Mouse (Mus musculus) kidney, postnatal 10 days (tissue): ENCODE results near the gene Smg9.

ENCODE experiments used
- DNase-seq: peaks from one replicate; pipeline ENCODE4 v3.0.0; 2021; ENCODE audit warnings: mixed read lengths

Gene Smg9

DNA sequence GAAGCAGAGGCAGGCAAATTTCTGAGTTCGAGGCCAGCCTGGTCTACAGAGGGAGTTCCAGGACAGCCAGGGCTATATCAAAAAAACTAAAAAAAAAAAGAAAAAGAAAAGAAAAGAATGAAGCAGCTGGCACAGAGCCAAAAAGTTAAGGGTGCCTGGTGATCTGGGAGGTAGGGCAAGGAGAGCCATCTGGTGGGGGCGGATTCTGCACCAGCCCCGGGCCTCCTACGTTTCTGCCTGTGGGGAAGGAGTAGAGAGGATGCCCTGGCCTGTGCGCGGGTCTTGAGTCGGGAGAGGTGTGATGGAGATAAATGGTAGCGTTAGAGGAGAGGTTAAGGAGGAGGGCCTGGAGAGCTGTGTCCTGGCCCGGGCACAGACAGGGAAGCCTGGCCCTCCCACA, 8.8 kb downstream of the Smg9 start:
- DNase-seq = no peak

DNA sequence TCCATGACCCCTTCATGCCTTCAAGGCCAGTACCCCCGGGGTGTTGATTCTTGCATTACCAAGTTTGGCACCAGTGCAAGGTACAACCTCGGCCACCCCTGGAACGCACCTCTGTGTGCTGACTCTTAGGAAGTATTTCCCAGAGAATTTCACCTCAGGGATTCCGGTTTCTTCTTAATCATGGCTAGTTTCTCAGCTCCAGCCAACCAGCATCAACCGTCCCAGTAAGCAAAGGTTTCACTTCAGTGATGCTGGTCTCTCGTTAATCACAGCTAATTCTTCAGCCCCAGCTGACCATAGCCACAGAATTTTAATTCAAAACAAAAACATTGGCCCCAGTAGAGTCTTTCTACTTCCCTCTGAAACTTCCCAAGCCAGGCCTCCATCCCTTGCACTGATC, 10.7 kb downstream of the Smg9 start:
- DNase-seq = no peak

DNA sequence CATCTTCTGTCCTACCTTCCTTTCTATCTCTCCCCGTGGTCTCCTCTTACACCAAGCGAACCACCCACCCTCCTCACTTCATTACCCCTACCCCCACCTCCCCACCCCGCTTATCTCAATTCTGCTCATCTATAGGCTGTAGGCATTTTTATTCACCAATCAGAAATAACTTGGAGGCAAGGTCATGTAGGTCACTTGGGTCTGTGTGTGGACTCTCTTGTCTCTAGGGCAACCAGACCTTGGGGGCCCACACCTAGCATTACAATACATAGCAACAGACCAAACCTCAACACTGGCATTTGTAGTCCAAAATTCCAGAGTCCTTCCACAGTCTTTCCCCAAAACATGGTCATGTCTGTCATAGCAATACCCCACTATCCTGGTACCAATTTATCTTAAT, 11.4 kb downstream of the Smg9 start:
- no peak for DNase-seq

DNA sequence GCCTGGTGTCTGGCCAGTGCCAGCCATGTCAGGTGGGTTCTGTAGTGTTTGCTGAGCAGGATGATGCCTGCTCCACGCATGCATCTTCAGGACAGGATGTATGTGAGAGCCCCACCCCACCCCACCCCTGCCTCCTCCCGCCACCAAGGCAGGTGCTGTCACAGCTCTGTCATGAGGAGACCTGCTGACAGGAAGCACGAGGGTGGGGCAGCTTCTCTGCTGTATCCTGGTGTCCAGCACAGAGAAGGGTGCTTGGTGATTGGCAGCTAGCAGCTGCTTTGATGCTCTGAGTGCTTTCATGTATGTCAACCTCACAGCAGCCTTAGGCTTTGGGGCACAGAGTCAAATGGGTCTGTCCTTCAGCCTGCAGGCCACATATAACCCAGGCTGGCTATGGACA, 14.2 kb downstream of the Smg9 start:
- DNase-seq = no peak

DNA sequence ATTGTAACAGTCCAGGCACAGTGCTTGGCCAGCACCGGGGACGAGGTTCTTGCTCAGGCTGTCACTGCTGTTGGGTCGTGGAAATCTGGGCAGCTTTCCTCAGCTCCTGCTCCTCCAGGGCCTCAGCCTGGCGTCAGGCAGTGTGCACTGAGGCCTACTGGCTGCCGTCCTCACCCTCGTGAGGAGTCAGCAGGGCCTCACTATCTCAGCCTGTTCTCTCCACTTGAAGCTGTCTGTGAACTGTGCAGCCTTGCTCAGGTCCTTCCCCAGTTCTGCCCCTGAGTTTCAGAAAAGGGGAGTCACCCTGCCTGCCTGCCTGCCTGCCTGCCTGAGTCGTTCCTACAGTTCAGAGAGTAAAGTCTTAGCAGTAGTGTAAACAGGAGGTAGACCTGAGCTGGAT, 15.8 kb downstream of the Smg9 start:
- DNase-seq = no peak

DNA sequence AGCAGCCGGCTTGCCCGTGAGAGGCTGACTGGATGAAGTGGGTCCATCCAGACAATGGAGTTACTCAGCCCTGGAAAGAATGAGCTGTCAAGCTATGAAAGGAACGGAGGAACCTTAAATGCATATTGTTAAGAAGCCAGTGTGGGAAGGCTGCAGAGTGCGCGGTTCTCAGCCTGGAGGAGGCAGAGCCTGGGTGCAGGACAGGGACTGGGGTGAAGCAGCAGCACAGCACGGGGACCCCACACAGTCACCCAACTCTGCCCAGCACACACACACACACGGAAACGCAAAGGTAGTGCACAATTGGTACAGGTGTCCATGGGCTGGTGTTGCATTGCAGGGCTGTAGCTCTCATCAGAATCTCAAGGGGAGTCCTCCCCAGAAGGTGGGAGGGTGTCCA, 20.2 kb downstream of the Smg9 start:
- no peak for DNase-seq

DNA sequence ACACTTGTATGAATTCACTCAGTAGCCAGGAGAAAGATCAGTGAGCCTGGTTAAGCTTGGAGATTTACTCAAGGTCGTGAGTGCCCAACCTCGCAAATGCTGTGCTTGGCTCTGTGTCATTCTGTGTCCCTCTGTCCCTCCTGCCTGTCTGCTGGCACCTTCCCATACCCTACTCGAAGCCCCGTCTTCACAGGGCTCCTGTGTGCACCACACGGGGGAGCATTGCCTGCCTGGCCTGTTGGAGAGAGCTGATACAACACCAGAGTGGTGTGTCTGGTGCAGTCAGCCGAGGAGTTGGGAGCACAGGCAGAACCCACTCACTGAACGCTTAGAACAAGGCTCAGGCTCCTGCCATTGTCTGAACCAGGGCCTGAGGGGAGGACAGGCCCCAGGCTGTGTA, 22.2 kb downstream of the Smg9 start:
- DNase-seq = no peak

DNA sequence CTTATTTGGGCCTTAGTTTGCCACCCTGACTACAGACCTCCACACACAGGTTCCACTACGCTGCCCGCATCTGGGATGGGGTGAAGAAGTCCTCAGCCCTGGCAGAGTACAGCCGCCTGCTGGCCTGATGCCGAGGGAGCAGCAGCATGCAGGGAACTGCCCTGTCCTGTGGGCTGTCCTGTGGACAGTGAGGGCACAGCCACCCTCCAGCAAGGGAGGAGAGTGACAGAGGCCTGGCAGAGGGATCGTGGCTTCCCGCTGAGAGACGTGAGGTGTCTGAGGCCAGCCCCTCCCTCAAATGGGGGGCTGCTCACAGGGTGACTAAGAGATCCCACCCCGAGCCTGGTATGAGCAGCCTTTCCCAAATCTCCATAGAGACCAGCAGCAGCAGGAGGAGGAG, 22.8 kb downstream of the Smg9 start:
- no peak for DNase-seq

DNA sequence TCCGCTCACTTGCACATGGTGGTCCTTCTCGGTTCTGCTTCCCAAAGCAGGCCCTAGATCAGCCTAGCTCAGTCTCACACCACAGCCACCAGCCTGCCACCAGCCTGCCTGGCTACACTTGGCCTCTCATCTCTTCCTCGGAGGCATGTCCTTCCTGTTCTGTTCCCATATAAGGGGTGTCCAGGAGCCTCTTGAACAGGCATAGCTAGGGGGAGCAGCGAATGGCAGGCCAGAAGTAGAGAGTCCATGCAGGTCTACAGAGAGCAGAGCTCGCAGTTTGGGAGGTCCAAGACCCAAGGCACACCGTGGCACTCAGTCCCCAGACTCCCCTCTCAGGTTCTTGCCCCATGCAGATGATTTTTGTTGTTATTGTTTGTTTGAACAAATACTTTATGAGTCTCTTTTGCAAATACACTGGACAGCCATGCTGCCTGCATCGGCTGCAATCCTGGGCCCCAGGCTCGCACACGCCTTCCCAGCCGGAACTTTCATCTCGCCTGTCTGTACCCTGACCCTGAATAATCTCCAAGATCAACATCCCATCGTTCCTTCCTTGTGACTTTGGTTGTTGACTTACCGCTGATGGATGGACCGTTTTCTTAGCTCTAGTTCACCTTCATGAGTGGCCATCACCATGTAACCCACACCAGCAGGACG, 23.8 kb downstream of the Smg9 start:
- no peak for DNase-seq

DNA sequence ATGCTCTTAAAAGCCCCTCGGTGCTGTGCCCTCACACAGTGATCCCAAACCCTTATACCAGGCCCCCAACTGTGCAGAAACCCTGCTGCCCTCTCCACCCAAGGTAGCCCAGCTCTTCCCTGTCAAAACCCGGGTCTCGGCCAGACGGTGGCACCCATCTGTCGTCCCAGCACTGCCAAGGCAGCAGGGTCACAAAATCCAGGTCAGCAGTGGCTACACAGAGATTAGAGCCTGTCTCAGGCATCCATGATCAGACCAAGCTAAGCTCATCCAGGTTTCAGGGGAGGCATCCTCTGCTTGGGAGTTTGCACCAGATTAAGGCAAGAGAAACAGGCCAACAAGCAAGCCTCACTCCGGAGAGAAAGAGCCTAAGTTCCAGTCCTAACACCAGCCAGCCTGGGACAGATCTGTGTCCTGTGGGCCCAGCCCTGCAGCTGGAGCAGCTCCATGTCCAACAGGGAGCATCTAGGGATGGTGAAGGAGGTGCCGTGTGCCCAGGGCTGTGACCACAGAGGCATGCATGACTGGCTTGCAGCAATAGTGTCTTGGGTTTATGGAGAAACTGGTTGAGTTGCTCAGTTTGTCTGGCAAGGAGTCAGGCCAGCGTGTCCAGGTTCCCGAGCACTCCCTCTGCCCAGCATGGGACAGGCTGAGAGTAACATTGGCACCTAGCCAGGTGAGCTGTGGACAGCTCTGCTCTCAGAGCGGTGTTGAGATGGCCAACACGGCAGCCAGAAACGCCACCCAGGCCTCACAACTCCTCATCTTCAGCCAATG, 24.7 kb downstream of the Smg9 start:
- DNase-seq = peak; percentile 58

DNA sequence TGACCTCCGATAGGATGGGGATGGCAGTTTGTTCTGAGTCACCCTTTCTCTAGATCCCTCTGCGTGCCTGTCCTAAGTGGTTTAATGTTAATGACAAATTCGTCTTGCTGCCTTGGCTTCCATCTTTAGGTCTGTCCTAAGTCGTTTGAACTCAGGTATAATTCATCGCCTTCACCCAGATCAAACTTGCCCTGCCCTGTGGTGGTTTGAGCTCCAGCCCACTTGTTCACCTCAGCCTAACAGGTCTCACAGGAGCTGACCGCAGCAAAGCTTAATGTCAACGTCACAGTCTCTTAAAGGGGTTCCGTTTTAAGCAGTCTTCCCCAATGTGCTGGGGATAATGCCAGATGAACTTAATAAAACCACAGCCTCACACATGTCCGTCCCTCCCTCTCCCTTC, 26.5 kb downstream of the Smg9 start:
- no peak for DNase-seq

DNA sequence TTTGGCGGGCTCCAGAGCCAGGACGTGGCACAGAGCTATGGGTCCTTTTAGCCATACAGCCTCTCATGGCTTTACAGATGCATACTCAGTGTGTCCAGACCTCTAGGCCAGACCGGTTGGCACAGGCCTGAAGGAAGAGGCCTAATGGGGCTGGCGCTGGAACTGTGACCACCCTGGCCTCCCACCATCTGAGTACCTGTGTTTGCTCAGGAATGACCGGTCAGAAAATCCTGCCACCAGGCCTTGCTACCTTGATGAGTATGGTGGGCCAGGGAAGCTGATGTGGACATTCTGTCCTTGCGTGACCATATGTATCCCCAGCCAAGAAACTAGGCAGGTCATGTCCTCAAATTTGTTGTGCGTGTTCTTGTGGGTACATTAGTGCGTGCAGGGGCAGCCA, 27.7 kb downstream of the Smg9 start:
- no peak for DNase-seq

DNA sequence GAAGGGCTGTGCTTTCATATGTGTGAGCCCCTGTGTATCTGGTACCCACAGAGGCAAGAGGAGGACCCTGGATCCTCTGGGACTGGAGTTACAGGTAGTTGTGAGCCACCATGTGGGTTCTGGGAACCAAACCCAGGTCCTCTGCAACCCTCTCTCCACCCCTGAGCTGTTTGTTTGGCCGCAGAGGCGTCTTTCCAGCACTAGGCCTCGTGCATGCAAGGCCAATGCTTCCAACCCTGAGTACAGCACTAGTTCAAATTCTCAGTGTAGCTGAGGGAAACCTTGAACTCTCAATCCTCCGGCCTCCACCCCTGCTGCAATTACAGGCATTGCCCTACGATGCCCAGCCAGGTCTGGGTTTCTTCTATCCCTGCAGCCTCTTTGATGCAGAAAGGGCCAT, 29.3 kb downstream of the Smg9 start:
- DNase-seq = no peak

DNA sequence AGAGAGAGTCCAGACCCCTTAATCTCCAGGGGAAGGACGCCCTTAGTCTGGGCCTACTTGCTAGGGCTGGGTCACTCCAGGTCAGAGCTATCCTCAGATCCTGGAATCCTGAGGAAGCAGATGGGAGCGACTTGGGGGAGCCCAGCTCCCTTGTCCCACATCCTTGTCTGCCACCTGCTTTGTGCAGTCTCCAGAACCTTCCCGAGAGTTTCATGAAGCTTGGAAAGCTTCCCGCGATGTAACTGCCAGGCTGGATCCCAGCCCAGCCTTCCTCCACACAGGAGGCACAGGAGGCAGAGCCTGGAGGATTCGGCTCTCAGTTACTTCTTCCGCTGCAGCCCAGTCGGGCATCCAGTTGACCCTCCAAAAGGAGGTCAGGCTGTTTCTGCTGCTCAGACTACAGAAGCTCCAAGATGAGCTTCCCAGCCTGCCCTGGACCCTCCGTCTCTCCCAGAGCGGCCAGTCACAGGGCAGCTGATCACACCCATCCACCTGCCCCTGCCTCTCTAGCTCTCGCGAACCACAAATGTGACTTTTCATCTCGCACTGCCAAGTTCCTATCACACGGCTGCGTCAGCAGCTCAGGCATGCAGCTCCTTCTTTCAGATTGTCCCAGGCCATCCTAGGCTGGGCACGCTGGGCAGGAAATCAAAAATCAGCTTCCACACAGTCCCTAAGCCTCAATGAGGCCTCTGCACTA, 30.1 kb downstream of the Smg9 start:
- DNase-seq = no peak

DNA sequence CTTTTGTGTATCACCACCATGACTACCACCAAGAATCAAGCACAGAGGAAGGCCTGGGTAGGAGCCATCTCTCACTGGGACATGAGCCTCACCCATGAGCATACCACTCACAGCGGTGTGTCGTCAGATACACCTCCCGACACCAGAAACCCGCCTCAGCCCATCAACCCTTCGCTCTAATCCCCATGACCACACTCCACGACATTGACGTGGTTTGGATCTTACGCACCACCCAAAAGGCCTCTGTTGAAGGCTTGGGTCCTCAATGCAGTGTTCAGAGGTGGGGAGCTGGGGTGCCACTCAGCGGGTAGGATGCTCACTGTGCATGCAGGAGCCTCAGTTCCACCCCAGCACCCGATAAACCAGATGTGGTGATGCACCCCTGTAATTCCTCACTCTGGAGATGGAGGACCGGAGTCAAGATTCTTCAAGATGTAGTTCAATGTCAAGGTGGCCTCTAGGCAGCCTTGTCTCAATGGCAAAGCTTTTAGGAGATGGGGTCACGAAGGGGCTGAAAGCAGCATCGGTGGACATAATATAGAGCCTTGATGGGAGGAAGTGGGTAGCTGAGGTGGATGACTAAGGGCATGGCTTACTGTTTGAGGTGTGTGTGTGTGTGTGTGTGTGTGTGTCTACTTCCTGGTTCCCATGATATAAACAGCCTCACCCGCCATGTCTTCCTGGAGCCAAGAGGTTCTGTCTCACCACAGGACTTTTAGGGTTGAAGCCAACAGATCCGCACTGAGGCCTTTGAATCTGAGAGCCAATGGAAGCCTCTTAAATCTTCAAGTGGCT, 31.3 kb downstream of the Smg9 start:
- DNase-seq = no peak

DNA sequence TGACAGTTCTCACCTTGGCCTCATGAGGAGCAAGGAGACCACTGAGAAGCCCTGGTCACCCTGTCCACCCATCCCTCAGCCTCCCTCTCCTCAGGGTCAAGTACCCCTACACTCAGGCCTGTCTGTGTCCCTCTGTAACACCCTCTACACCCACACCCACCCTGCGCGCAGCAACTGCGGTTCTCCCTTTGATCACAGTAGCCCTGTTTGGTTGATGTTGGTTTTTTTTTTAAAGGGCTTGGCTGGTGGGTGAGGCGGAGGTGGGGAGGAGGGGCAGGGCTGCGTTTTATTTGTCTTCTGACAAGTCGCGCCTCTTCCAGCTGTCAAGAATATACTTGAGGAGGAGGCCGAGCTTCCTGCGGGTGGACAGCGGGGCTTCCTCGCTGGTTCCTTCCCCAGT, 32.3 kb downstream of the Smg9 start:
- DNase-seq = no peak

DNA sequence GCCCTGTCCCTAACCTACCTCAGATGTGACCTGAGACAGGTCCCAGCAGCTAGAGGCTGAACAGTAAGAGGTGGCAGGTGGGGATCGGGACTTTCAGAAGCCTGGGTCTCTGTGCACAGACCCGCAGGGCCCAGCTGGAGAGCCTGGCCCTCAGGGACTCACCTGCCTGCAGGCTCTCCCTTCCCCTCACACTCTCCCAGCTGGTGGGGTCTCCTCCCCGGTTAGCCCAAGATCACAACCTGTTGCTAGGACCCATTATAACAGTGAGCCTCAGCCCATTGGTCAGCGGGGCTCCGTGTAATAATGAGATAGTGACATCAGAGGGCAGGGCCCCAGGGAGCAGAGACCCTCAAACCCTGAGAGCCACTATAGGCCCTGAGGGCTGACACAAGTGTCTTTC, 35.9 kb downstream of the Smg9 start:
- no peak for DNase-seq

DNA sequence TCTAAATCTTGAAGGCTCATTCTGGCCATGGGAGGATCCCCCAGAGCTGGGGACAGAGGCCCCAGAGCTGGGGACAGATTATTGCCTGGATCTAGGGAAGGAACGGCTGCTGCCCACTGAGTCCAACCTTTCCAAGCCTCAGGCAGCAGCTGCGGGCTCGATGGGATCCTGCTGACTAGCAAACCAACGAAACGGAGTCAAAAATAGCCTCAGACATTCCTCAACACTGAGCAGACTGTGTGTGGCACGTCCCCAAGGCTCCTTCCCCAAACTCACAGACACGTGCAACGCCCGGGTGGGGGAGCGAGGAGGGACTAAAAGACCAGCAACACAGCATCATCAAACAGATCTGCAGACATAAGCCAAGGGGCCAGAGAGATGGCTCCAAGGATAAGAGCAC, 38.6 kb downstream of the Smg9 start:
- DNase-seq = no peak

DNA sequence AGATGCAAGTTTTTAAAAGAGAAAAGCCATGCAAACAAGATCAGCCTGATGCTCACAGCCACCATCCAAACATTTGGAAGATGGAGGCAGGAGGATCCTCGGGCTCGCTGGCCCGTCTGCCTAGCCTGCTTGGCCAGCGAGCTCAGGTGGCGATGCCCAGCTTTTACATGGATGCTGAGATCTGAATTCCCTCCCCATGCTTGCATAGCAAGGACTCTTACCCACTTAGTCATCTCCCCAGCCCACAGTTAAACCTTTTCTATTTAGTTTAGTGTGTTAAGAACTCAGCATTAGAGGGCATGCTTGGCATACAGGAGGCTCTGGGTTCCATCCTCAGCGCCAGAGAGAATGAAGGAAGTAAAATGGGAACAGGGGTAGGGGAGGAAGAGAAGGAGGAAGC, 39.8 kb downstream of the Smg9 start:
- no peak for DNase-seq

DNA sequence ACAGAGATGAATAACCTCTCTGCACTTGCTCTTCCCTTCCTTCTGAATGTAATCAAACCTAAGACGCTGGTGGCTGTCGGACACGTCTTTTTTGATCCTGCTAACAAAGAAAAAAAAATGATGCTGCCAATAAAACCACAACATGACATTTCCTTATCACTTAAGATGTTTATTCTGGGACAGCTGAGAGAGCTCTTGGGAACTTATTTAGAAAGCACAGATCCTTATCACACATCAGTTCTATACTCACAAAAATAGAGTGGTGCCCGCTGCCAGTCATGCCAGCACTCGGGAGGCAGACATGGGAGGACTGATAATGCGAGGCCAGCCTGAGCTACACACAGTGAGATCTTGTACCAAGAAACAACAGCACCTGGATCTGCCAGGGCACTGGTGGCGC, 40.5 kb downstream of the Smg9 start:
- DNase-seq = no peak

DNA sequence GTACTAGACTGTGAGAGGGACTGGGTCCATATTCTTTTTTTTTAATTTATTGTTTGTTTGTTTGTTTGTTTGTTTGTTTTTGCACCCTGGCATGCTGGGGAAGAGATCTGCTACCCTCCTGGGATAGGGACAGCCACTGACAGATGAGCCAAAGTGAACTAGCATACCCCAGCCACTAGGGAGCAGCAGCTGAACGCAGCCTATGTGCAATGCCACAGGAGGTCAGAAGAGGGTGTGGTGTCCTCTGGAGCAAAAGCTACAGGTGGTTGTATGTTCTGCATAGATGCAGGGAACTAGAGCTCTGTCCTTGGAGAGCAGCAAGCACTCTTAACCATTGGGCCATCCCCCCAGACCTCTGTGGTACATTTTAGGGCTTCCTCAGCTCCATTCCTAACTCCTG, 42.4 kb downstream of the Smg9 start:
- peak; percentile 76 for DNase-seq

DNA sequence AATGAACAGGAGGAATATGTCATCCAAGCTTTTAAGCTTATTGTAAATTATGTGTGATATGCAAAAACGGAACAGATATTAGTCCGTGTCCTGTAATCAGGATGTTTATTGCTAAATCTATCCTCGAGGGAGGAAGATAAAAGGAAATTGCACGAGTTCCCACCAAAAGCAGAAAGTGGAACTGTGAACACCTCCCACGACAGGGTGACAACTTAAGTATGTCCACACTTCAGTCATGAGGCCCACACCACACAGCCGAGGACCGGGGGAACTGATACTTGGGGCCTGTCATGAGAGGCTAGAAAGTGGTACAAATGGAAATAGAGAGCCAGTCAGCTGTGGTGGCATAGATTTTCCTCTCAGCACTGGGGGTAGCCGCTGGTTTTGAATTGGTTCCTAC, 42.9 kb downstream of the Smg9 start:
- DNase-seq = no peak

DNA sequence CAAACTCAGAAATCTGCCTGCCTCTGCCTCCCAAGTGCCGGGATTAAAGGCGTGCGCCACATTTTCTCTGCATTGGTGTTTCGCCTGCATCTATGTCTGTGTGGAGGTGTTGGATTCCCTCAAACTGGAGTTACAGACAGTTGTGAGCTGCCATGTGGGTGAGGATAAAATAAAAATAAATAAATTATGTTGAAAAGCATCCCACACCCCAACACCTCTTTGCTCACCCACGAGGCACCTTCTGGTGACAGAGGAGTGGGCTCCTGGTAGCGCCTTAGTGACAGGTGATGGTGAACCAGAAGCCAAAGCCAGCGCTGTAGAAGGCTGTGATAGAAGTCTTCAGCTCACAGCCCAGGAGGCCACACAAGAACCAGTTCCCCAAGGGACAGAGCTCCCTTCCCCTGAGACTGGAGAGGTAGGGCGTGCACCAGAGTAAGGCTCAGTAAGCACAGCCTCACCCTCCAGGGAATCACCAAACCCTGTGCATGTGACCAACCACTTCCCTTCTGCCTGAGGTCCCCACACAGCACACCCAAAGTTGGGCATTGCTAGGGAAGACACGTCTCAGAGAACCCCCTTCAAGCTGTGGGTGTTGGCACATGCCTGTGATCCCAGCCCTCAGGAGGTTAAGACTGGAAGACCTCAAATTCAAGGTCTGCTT, 46.0 kb downstream of the Smg9 start:
- DNase-seq = no peak
